Mouse (Mus musculus): ENCODE measurements around the gene Mbl2.
A peak's percentile ranks its signal among the peaks of the same experiment; 100 is the strongest.

DNA sequence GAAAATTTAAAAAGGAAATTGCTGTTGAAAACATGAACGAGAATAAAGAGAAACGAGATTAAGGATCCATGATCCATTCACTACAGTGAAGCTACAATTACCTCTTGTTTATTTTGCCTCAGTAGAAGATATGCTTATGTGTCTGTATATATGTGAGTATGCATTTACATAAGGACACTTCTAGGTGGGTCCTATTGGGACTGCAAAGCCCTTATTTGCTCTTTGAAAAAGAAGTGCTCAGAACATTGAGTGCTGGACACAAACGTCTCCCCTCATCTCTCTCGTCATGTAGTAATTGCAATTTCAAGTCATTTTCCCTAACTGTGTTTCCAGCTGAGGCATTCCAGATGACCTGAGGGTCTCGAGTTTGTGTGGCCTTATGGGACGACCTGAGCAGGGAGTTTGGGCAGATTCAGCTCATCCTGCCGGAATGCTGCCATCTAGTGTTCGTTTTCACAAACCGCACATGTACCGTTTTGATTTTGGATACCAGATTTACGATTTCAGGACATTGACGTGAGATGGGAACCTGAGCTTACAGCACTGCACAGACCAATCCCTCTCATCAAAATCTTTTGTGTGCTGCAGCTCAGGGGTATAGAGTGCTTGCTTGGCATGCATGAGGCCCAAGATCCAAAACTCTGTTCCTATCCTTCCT, 27.5 kb upstream of the Mbl2 start:
- TF ChIP-seq POLR2A (IDR thresholded peaks at IDR 0.05; ENCODE audit: control insufficient read depth, low read depth, low read length): no peak
- peak; percentile 67; the same call in 1 of the 2 replicates for TF ChIP-seq CTCF (IDR thresholded peaks at IDR 0.05; ENCODE audit: control insufficient read depth, insufficient read depth, insufficient replicate concordance, low read depth, low read length)

Measured in testis, adult 2 months (tissue).